Mouse (Mus musculus) fibroblast of lung, adult 2 months (primary cell): ENCODE measurements at regions not wholly inside any gene's neighbourhood (a gene's known extent, or its start where the extent isn't known, plus 50 kb on each side); places are given as distances from the start of the nearest gene placed in this dataset.

Experiments used
- DNase-seq: peaks from one replicate; pipeline ENCODE4 v3.0.0-alpha.2; 2011; ENCODE audit warnings: low read depth

DNA sequence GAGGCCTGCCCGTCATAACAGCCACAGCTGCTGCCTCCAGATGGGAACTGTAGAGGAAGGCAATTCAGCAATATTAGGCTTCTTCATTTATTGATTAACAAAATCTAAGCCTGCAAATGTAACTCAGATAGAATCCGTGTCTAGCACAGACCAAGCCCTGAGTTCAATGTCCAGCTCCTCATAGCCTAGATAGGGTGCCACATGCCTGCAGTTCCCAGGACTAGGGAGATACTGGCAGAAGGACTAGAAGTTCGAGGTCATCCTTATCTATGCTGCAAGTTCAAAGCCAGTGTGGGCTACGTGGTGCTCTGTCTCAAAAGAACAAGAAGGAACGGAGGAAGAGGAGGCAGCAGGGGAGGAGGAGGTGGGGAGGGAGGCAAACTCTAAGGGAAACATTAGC, 121.2 kb upstream of the Pkdcc start:
- no peak for DNase-seq

DNA sequence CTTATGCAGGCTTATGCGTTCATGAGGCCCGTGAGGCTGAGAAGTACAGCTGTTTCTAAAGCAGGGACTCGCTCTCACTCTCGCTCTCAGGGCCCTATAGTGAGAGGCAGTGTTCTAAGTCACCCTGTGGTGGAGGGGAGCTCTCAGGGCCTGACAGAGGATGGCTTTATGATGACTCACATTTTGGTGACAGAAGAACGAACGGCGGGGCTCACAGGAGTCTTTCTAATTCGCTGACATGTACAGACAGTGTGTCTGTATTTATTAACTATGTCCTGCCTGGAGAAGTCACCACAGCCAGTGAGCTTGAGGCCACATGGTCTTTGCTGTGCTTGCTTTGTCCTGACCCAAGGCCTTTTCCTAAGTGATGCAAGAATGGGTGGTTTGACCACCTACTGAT, 118.6 kb upstream of the Pkdcc start:
- DNase-seq = no peak

DNA sequence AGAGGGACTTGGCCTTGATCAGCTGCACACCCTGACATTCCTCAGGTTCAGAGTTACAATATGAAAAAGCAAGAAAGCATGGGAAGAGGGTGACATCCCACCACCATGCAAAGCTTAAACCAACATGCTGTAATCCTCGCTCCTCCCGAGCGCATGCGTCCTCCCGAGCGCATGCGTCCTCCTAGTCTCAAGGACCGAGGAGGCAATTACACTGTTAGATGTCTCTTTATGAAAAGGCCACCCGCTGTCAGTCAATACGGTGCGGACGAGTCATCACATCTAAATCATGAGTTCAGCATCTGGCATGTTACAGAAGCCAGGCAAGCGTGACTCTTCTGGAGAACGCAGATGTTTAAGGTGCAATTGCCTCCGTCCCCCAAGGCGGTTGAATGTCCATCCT, 117.1 kb upstream of the Pkdcc start:
- no peak for DNase-seq

DNA sequence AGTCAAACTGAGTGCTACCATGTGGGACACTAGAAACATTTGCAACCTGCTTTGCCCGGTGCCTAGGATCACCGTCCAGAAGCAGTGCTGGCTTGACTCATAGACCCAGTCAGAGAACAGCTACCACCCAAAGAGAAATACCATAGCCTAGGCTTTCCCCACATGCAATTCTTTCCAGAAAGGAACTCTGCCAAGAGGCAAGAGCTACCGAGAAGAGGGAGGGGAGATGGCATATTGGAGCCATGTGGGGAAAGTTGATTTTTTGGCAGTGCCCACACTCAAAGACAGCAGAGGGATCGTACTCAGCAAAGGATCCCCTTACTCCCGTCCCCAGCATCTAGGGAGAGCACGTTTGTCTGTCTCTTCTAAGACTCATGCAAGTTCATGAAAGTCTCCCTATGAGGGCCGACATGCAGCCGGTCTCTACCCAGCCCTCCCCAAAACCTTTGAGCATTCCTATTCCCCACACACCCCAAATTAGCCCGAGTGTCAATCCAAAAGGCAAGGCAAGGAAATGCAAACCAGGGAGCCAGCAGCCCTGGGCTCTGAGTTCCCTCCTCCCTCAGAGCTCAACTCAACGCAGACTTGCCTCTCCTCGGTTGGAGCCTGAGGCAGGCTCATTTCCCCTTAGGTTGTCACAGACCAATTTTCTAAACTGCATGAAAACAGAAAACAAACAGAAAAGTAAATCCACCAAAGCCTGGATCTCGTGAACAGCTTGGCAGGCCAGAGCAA, 116.2 kb upstream of the Pkdcc start:
- no peak for DNase-seq

DNA sequence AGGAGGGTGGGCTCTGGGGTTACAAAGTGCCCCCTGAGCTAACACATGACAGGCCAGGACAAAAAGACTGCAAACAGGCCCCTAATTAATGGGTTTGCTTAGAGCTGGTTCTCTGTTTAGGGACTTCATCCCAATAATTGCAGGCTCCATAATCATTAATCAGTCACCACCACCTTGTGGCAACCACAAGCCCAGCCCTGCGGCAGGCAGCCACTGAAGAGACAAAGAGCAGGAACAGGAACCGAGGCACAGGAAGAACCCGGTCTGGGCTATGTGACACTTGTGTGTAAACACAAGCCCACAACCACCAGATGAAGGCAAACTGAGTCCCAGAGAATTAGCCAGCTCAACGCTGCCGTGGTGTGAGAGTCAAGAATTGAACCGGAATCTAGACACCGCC, 114.1 kb upstream of the Pkdcc start:
- DNase-seq = no peak

DNA sequence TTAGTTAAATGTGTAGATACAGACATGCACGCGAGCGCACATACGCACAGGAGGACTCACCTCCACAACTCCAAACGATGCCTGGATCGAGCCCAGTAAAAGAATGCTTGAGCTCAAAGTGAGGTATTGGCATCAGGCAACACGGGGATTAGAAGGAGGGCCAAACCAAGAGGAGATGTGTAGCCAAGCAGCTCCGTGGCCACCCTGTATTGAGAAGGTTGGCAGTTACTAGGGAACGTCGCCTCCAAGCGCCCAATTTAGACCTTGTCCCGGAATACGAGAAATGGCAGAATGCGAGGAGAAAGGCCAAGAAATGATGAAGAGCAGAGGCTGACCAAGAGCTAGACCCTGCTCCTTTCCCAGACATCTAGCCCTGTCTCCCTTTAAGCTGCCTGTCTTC, 113.3 kb upstream of the Pkdcc start:
- no peak for DNase-seq

DNA sequence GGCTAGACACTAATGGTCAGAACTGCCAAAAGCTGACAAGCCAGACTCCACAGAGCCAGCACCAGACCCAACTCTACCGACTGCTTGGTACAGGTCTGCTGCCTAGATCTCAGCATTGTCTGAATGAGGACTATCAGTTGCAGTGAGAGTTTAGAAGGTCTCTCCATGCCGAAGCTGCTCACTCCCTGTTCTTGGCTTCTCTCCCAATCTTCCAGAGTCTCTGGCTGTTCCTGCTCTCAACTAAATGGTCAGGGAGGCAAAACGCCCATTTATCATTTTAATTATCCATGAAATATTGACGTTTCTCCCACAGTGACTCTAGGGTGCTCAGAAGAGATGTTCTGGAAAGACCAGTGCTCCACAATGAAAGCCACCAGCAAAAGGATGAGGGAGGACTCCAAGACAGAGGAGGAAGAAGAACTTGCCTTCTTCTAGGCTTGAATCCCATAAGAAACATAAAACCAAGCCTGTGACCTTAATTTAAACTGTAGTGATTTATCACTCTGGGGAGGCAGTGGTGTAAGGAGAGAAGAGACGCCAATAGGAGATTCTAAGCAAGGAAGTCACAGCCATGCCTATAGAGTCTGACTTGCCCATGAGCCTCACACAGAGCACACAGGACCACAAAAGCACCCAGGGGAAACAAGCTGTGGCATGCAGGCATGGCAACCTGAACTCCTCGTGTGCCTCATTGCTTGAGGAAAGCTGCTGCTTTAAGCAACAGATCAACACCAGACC, 112.2 kb upstream of the Pkdcc start:
- DNase-seq = no peak

DNA sequence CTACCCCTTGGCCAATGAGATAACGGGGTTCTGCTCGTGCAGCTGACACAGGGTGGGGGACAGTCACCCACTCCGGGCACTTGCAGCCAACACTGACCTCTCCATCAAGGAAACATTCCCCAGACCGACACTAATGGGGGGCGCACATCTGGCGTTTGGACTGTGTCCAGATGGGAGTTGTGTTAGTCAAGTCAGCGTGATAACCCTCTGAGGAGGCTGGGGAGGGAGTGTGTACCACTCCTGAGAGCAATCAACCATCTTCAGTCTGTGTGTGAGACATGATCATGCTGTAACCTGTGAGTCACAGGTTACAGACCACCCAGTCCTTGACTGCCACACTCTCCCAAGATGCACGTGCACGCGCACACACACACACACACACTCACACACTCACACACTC, 106.9 kb upstream of the Pkdcc start:
- DNase-seq = no peak

DNA sequence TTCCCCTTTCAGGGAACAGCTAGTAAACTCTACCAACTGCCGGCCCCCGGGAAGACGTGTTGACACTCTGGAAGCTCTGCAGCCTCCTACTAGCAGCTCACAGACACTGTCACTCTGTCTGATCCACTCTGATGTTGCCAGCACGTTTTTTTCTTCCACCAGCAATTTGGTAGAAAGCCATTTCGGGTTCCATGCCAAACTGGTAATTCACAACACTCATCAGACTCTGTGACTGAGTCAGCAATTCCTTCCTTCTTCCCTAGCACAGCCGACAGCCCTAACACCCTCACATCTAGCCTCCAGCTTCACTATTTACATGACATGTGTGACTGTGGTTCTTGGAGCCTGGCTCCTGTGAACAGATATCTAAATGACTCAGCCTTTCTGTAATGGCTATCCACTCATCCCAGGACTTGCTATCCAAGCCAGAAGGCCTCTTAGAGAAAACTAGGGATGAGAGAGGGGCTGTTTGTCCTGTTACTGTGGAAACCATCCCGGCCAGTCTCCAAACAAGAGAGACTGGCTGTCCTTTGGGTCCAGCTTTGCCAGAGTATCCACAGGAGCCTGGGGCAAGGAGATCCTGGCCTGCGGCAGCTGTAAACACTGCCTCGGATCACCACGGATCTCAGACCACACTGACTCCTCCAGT, 105.2 kb upstream of the Pkdcc start:
- DNase-seq = peak; percentile 73

DNA sequence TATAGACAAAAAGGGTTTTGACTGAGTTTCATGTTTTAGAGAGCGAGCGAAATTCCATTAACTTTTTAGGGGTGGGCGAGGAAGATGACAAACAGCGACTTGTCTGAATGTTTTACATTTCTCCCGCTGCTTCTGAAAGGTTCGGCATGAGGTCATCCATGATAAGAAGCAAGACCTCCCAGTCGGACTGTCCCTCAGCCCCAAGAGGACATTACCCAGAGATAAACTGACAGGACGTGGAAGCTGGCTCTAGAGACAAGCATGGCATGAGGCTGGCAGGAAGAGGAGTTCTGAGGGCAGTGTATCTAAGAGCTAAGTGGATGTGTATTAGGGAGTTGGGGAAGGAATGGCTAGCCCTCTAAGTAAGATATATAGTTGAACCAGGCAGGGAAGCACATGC, 104.5 kb upstream of the Pkdcc start:
- no peak for DNase-seq

DNA sequence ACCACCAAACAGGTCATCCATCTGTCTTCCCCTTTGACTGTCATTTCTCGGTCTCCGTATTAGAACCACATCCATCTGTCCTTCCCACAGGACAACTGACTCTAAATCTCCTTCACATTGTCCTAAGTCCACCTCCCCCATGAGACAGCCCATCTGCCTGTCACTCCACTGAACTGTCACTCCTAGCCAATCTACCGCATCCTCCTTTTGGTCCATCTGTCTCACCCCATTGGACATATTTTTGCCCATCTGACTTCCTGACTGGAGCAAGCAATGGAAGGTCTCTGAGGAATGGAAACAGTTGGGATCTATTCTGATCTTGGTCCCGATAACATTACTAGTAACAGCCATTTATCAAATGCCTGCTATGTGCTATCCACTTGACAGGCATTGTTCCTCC, 99.9 kb upstream of the Pkdcc start:
- DNase-seq = no peak

DNA sequence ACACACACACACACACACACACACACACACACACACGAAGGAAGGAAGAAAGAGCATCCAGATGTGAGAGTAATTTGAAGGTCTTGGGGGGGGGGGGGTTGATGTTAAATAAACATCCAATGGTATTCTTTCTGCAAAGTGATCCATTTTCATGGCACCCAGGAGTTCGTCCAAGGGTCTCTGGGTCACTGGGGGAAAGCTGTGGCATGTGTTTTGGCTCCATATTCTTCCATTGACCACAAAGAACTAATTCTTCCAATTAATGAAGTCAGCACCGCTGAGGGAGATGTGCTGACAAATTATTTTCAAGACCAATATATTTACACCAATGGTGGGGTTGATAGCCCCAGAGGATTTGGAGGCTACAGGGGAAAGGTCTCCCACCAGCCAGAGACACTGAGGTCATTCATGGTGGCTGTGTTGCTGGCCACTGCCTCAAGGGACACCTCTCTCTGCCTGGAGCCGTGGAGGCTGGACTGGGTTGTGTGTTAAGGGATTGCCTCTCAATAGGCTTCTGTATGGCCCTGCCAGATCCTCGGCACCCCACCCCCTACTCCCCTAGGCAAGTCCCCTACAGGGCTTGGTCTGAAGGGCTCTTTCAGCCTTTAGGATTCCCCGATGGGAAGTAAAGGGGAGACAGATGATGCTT, 99.1 kb upstream of the Pkdcc start:
- DNase-seq = no peak

DNA sequence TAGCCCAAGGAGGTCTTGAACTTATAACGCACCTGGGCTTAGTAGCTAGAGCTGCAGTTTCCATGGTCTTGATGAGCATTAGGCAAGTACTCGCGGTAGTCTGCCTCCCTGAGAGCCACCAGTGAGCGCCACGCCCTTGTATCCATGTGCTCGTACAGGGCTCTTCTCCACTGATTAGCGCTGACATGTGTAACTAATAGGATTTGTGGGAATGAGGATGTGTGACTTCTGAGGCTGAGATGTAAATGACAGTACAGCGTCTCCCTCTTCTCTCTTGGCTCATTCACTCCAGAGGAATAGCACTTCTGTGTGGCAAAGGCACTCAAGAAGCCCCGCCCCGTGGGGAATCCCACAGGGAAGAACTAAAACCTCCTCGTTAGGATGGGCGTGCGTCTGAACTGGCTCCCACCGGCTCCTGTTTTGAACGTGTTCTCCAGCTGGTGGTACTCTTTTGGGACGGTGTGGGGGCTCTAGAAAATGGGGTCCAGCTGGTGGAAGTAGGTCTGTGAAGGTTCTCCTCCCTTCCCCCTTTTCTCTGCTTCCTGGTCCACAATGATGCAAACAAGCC, 94.3 kb upstream of the Pkdcc start:
- DNase-seq = no peak

DNA sequence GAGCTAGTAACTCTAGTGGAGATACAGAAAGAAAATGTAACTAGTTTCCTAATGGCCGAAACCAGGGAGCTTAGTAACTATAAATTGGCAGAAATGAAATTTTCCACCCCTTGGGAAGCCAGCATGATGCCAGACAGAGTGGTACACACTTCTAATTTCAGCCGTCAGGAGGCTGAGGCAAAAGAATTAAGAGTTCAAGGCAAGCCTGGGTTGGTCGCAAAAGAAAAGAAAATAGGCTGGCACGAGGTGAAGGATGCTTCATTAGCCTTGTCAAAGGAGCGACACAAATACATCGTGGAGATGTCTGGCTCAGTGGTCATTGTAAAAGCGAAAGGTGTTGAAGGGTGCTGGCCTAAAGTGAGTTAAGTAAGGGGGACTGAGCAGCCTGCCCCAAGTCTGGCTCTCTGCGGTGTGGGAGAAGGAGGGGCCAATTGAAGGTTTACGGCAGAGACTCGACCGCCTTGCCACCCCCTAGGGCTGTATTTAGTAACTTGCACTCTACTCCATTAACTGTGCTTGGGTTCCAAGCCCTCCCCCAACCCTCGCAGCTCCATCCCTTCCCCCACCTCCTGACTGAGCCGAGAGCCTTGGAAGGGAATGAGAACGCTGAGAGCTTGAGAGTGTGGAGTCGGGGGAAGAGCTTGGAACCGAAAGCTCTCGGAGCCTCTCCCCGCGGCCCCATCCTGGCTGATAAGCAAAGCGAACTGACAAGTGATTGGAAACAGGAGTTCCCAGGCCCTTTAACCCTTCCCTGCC, 92.4 kb upstream of the Pkdcc start:
- no peak for DNase-seq

DNA sequence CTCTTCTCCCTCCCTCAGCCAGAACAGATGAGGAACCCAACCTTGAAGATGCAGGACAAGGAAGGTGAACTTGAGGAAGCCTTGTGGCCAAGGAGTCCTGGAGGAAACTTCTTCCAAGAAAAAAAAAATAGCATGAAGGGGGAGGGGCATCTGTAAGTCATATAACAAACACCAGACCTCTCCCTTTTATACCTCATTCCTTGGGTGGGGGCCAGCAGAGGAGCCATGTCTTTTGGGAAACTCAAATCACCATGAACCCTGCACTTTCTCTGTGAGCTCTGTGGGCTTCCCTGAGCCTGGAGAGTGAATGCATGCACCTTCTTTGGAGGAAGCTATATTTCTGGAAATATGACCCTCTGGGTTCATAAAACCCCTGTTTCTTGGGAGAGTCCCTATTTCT, 90.0 kb upstream of the Pkdcc start:
- DNase-seq = no peak

DNA sequence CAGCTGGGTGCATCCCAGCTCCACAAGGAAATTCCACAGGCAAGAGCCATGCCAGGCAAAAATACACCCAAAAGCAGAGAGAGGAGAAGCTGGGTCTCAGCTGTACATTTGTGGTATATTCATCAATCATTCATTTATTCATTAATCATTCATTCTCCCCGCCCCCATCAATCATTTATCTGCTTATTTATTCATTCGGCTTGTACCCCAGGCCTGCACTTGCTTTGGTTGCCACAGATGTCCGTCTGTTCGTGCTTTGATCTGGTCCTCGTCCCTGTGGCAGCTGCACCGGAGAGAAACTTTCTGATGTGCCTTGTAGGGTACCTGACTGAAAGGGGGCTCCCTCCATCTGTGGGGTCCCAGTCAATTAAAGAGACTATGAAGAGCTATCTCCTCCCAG, 87.2 kb upstream of the Pkdcc start:
- DNase-seq = no peak

DNA sequence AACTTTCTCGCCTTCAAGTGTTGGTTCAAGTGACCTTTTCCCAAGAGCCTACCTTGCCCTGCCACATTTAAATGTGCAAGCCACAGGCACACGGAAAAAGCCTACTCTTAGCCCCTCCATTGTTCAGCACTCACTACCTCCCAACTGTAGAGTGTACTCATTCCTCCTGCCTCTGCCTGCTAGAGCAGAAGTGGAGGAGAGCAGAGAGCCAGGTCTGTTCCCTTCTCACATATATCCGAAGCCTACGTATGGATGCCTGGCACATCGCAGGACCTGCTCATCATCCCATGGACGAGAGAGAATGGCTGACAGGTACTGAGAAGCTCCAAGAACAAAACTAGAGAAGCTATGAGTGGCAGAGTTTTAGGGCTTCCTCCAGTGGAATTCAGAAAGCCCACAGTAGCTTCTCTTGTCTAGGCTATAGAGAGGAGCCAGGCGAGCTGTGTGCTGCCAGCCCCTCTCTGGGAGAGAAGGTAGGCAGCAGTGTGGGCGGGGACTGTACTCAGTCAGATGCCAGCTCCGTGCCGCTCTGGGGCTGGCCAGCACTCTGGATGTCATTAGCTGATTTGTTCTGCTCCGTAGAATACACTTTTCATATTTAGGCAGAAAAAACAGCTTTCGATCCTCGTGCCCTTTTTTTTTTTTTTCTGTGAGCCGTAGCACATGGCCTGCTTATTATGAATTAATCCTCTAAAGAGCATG, 86.1 kb upstream of the Pkdcc start:
- no peak for DNase-seq

DNA sequence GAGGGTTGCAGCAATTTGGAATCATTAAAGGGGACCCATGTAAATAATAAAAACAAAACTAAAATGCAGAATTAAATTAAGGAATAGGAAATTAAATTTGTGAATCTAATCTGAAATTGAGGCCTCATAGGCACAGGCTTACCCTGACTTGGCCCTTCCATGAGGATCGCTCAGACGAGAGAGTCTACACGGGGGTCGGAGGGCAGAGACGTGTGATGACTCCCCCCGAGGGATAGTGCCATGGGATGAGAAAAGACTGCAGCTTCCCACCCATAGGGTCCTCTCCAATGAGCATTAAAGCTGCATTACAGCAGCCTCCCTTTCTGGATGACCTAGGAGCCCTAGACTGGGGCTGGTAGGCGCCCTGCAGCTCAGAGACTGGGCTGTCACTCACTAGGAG, 85.4 kb upstream of the Pkdcc start:
- no peak for DNase-seq

DNA sequence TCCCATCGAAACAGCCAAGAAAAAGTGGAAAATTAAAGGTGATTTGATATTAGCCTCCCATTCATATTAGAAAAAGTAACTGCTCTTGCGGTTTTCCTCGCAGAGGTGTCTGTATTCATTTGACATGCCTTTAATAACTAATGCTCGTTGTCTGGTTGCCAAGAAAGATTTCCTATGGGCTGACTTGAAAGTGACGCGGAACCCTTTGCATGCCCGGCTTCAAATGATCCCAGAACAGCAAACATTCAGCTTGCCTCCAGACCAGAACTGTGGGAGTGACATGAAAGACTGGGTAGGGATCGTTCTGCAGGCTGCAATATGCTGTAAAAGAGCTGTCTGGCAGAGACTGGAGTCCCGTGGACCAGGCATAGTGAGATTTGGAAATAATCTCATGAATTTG, 81.9 kb upstream of the Pkdcc start:
- no peak for DNase-seq

DNA sequence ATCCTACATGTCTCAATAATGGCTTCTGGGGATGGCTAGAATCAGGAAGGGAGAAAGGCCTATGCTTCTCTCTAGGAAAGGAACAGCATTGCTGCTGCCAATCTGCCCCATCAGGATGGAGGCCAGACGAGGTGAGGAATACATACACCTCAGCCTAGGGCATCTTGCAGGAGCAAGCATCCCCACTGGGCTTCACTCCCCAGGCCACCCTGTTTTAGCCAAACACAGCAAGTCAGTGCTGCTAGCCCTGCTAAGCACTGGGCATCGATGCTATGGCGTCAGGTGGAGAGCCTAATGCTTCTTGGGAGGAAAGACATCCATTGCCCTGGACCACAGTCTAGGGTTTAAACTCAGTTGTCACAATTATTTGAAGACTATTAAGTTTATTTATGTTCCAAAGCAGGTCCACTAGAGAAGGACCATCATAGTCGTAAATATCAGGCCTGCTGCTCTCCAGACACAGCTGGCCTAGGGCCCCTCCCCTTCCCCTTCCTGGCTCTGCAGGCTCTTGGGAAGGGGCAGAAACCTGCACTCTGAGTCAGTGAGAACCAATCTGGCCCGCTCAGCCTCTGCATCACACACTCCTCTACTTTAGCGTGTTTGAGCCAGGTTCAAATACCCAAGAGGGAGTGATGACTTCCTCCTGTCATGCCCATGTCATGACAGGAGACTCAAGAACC, 79.5 kb upstream of the Pkdcc start:
- no peak for DNase-seq

DNA sequence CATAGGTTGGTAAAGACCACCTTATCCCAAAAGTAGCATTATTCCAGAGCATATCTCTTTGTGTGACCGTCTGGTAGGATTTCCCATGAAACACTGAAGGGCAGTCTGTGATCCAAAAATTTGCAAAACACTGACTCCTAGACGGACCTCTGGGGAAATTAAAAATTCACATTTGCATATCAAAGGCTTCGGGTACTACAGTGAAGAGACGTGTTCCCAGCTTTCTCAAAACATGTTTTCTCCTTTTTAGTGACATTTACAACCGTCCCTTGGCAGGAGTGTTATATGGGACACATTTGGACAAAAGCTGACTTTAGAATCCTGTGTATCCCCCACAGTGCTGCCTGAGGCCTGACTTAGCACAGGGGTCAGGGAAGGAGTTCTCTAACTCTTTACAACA, 78.8 kb upstream of the Pkdcc start:
- no peak for DNase-seq
